Mouse (Mus musculus) forebrain, embryonic 12.5 days (tissue): ENCODE results near the gene 2200002D01Rik. TPM values are rescaled to one million over a fixed set of nuclear protein-coding genes. Genes with fewer than 3 reads are reported as not detected.

ENCODE experiments used
- ATAC-seq: fragments of 200-750 bp; cut with Nextera tagmentation; 2 replicates; pipeline ENCODE4 v1.8.0; 2017; ENCODE audit warnings: moderate TSS enrichment; ENCODE audit not compliant: low FRiP score
- H3K27ac ChIP-seq: fragments of 300-500 bp; sonication (generic); 2 replicates; pipeline ENCODE4 v1.5.1; 2016; ENCODE audit warnings: mild to moderate bottlenecking
- H3K27me3 ChIP-seq: fragments of 300-500 bp; sonication (generic); 2 replicates; pipeline ENCODE4 v1.6.1; 2016; ENCODE audit warnings: mild to moderate bottlenecking
- H3K36me3 ChIP-seq: fragments of 300-500 bp; sonication (generic); replicated peaks from 2 replicates; pipeline ENCODE4 v1.6.1; 2016; ENCODE audit warnings: mild to moderate bottlenecking
- H3K4me1 ChIP-seq: fragments of 300-500 bp; sonication (generic); 2 replicates; pipeline ENCODE4 v1.6.1; 2016
- H3K4me2 ChIP-seq: fragments of 300-500 bp; sonication (generic); 2 replicates; pipeline ENCODE4 v1.6.1; 2016; ENCODE audit warnings: mild to moderate bottlenecking, moderate library complexity
- H3K4me3 ChIP-seq: fragments of 300-500 bp; sonication (generic); replicated peaks from 2 replicates; pipeline ENCODE4 v1.5.1; 2016; ENCODE audit warnings: mild to moderate bottlenecking
- H3K9ac ChIP-seq: fragments of 300-500 bp; sonication (generic); 2 replicates; pipeline ENCODE4 v1.6.1; 2016; ENCODE audit warnings: mild to moderate bottlenecking
- H3K9me3 ChIP-seq: fragments of 300-500 bp; sonication (generic); 2 replicates; pipeline ENCODE4 v1.6.1; 2016
- WGBS: fragments of 180-500 bp; shearing (Covaris S2); methylation state at CpG from one replicate; pipeline ENCODE4 v1.1.7; 2016; 5-methylcytosine and 5-hydroxymethylcytosine counted together
- polyA plus RNA-seq: library from polyadenylated mRNA; unstranded; fragments of >200 nt; fragmentation: Nextera tagmentation; extraction: Ambion mirVana; gene quantifications from 2 replicates; pipeline ENCODE4 v1.2.1, GENCODE M21; 2016

2200002D01Rik gene
- polyA plus RNA-seq, 1 experiment from 2014 or later, result 1.4 TPM

- no peak for ATAC-seq
- H3K4me2 ChIP-seq, result no peak overlapping the region
- no peak overlapping the region for H3K9ac ChIP-seq
- H3K9me3 ChIP-seq, result no peaks in the 10 kb centered on the region
- H3K4me3 ChIP-seq, result no peak overlapping the region
- H3K27me3 ChIP-seq, result no peaks in the 10 kb centered on the region
- 88% methylated on average over 6 of the region's 6 CpGs for WGBS
- H3K27ac ChIP-seq, result no peak overlapping the region
- H3K4me1 ChIP-seq, result no peaks in the 10 kb centered on the region
- no peaks in the 10 kb centered on the region for H3K36me3 ChIP-seq
Measured at GRCm38 (mm10) chr7:29202577-29202976, 45.7 kb downstream of the 2200002D01Rik start.

Other genes starting within 250 kb of the 2200002D01Rik start
- gene Ryr1, start 123.3 kb downstream of the 2200002D01Rik start, polyA plus RNA-seq, result 3.6 and 4.8 TPM in 2 replicates
- 0.34 and 0.58 TPM in 2 replicates for gene Rasgrp4, start 113.6 kb downstream of the 2200002D01Rik start, polyA plus RNA-seq
- gene Fam98c, start 92.2 kb downstream of the 2200002D01Rik start, polyA plus RNA-seq, result 16.4 and 17.7 TPM in 2 replicates
- gene Ggn, start 78.3 kb downstream of the 2200002D01Rik start, polyA plus RNA-seq, result 0.57 and 1.2 TPM in 2 replicates
- gene Spred3, start 78.1 kb downstream of the 2200002D01Rik start, polyA plus RNA-seq, result 7.9 and 8.3 TPM in 2 replicates
- 283 and 293 TPM in 2 replicates for gene Psmd8, start 67.8 kb downstream of the 2200002D01Rik start, polyA plus RNA-seq
- 0.78 and 0.87 TPM in 2 replicates for gene Catsperg1, start 34.4 kb downstream of the 2200002D01Rik start, polyA plus RNA-seq
- gene Kcnk6, start 16.0 kb downstream of the 2200002D01Rik start, polyA plus RNA-seq, result 0.43 and 0.63 TPM in 2 replicates
- gene Yif1b, start 10.1 kb downstream of the 2200002D01Rik start, polyA plus RNA-seq, result 70.3 and 73.8 TPM in 2 replicates
- 42.2 and 45.0 TPM in 2 replicates for gene Spint2, start 33.4 kb upstream of the 2200002D01Rik start, polyA plus RNA-seq
- gene Ppp1r14a, start 40.8 kb upstream of the 2200002D01Rik start, polyA plus RNA-seq, result 14.8 and 16.5 TPM in 2 replicates
- 118 and 147 TPM in 2 replicates for gene Dpf1, start 55.5 kb upstream of the 2200002D01Rik start, polyA plus RNA-seq